Mouse (Mus musculus) liver, adult 10 weeks (tissue): ENCODE measurements around the gene Map7. TPM values are rescaled to one million over a fixed set of nuclear protein-coding genes. Genes with fewer than 3 reads are reported as not detected.

Experiments used
- polyA plus RNA-seq: library from polyadenylated mRNA; stranded (reverse); fragments of 350-450 nt; fragmentation: Illumina TruSeq; extraction: RNeasy Lipid Tissue Mini Kit (QIAGEN cat#74804); gene quantifications from one replicate; pipeline ENCODE4 v1.2.3, GENCODE M21; 2014; ENCODE audit warnings: low read depth, low replicate concordance

Map7 gene
- polyA plus RNA-seq: 18.1 TPM

GRCm38 (mm10) chr10:20148130-20148772 is at the start of gene Map7:
TSS of gene Map7 (plus strand) at chr10:20148471.

DNA sequence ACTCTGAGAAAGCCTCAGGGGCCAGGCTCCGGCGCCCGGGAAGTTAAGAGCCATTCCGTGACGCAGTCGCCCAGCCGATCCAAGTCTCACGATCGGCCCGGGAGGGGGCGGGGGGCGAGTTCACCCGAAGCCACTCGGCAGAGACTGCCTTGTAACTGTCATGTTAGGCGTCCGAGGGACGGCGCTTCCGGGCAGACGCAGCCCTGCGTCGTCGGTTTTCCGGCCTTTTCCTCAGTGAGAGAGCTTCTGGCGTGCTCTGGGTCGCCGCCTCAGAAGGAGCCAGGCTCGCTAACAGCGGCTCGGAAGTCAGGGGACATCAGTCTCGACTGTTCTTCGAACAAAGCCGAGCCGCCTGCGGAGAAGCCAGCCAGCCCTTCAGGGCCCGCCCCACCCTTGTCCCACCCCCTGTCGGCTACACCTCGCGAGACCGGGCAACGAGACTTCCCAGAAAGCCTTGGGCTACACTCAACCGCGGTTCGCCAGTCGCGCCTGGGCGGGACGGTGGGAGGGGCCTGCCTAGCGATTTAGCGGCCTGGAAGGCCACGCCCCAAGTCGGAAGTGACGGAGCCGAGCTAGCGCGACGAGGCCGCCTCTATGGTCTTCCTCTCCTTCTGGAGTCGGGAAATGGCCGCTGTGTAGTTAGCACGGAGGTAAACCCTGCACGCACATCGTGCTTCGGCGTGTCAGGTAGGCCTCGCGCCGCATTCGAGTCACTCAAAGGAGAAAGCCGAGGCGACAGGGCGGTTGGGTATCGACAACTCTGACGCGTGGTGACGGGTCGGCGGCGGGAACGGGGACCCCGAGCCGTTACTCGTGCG is 163.9 kb downstream of the Map7 start, which contains the start of gene Bclaf1:
Bclaf1 (plus strand) TSS at position 552 of the 818 bp plus-strand sequence.

Other genes with a start within 250 kb of the Map7 start
- gene Pex7, start 240.8 kb upstream of the Map7 start, polyA plus RNA-seq: 69.2 TPM
- gene Map3k5, start 214.0 kb upstream of the Map7 start, polyA plus RNA-seq: 9.0 TPM
- gene Bclaf1, start 164.0 kb downstream of the Map7 start, polyA plus RNA-seq: 69.1 TPM
- not detected for gene Mtfr2, start 199.3 kb downstream of the Map7 start, polyA plus RNA-seq